Mouse (Mus musculus): ENCODE results near the gene P2rx6. TPM values are rescaled to one million over a fixed set of nuclear protein-coding genes. Genes with fewer than 3 reads are reported as not detected.
"Not testable (repeated sequence)": the region's sequence is repeated elsewhere in the genome, so short reads cannot be mapped to it uniquely, and the experiment has no call there.

Gene P2rx6
- total RNA-seq, 2 experiments from 2014 or later = 0.68 to 1.0 TPM

GRCm38 (mm10) chr16:17614740-17615139, 53.1 kb downstream of the P2rx6 start:
- intact Hi-C loops (cut with DNase I); H3K4me3 ChIP-seq; H3K27ac ChIP-seq; DNase-seq (ENCODE audit: extremely low spot score in 1 of 2, low spot score in 2 of 2): not testable (repeated sequence)
- peak; percentile 67 for TF ChIP-seq CTCF (IDR thresholded peaks at IDR 0.05)

DNA sequence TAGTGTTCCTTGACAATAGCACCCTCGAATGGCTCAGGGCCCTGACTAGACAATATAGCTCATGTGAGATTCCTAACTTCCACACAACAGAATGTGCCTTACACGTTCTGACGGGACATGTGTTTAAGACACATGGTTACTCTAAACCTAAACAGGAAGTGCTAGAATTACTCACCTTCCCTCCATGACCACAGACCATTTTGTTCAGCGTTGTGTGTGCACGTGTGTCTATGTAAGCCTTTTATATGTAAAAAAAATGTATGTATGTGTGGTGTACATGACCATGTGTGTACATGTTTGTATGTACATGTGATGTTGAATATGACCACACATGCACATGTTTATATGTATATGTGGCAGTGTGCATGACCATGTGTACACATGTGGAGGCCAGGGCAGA, 54.5 kb downstream of the P2rx6 start:
- TF ChIP-seq CTCF (IDR thresholded peaks at IDR 0.05) = no peak
- no peak overlapping the region for H3K27ac ChIP-seq
- intact Hi-C loops (cut with DNase I) = no loop called here
- DNase-seq (ENCODE audit: extremely low spot score in 1 of 2, low spot score in 2 of 2) = no peak
- H3K4me3 ChIP-seq = no peak overlapping the region

GRCm38 (mm10) chr16:17617922-17618565, 56.4 kb downstream of the P2rx6 start:
- no peak overlapping the region for H3K27ac ChIP-seq
- TF ChIP-seq CTCF (IDR thresholded peaks at IDR 0.05) = peak; percentile 73
- H3K4me3 ChIP-seq = no peak overlapping the region
- intact Hi-C loops (cut with DNase I) = loop anchor here (2.0 kb wide), 1 partner anchor 59 kb away; no protein-coding TSS in a partner anchor
- peak; percentile 38 to 62 for DNase-seq (ENCODE audit: extremely low spot score in 1 of 2, low spot score in 2 of 2)

DNA sequence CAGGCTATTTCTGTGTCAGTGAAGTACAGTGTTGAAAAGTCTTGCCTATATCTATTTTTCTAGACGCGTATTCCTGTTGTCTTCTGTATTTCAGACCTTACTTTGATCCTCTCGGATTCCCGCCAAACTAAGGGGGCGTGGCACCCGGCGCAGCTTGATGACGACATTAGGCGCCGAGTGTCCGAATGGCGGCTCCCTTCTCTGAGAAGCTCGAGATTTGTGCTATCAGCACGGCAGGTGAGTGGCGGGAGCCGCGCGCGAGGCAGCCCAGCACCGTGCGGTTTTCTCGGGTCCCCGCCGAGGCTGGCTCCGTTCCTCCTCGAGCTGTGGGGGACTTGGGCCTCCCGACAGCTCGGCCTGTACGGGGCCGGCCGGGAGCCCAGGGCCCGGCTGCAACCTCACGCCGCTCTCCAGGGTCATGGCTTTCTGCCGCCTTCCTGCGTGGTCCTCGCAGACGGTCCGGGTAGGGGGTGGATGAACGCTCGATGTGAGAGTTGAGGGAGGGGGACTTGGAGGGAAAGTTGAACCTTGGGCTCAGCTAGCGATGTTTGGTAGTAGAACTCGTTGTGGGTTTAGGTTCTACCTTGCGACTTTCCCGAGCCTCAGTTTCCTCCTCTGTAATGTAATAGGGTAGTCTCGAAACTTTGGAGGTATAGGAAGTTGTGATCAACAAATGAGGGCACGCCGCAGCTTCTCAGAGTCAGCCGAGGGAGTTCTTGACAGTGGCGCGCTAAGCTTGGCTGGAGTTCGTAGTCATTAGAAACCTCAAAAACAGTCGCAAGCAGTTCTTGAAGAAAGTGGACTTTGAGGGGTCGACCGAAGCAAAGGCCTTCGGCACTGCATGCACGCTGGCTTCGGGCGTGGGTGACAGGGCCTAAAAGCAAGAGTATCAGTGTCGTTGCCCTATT, 57.8 kb downstream of the P2rx6 start, which contains the start of gene Smpd4:
Gene Smpd4 (plus strand): TSS at position 157 of the 908 bp plus-strand sequence.
- intact Hi-C loops (cut with DNase I) = loop anchor here (2.0 to 5.0 kb wide), 2 partner anchors 61 to 212 kb away; partner anchors contain the start of genes Pi4ka and Snap29
- peak; percentile 87 to 95 for DNase-seq (ENCODE audit: extremely low spot score in 1 of 2, low spot score in 2 of 2)
- Histone ChIP-seq H3K4me3 (peak within 1 kb of the TSS; percentile 99), H3K27ac (peak within 1 kb of the TSS; percentile 74)
- no peak for TF ChIP-seq CTCF (IDR thresholded peaks at IDR 0.05)

GRCm38 (mm10) chr16:17621936-17622335, 60.3 kb downstream of the P2rx6 start:
- DNase-seq (ENCODE audit: extremely low spot score in 1 of 2, low spot score in 2 of 2) = no peak
- TF ChIP-seq CTCF (IDR thresholded peaks at IDR 0.05) = no peak
- intact Hi-C loops (cut with DNase I) = loop anchor here (5.0 kb wide), 1 partner anchor 215 kb away; the partner anchor contains the start of genes Pi4ka and Snap29
- no peak overlapping the region for H3K4me3 ChIP-seq
- no peak overlapping the region; the same call in 1 of the 2 replicates for H3K27ac ChIP-seq

DNA sequence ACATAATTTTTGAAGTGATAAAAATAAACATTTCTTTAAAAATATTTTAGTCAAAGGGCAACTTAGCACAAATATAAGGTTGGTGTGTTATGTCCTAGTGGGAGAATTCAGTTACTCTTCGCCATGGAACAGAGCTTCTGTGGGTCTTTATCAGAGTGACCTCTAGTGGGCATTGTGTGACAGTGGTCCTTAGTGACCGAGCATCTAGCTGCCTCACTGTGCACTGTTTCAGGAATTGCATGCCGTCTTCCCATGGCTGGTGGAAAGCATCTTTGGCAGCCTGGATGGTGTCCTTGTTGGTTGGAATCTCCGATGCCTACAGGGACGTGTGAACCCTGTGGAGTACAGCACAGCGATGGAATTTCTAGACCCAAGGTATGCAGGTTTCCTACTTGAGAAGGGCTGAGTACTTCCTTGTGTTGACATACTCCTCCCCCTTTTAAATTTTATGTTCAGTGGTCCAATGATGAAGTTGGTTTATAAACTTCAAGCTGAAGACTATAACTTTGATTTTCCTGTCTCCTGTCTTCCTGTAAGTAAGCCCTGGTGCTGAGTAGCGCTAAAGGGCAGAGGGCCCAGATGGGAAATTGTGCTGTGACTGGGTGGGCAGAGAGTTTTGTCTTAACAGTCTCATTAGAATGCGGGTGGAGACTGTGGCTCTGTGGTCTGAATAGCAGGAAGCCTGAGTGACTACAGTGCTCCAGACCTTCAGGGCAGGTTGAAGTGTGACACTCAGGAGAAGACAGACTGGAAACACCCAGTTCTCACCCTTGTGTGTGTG, 64.0 kb downstream of the P2rx6 start:
- TF ChIP-seq CTCF (IDR thresholded peaks at IDR 0.05) = peak; percentile 61
- intact Hi-C loops (cut with DNase I) = no loop called here
- Histone ChIP-seq H3K27ac (no peak overlapping the region), H3K4me3 (no peak overlapping the region)
- DNase-seq (ENCODE audit: extremely low spot score in 1 of 2, low spot score in 2 of 2) = no peak

- TF ChIP-seq CTCF (IDR thresholded peaks at IDR 0.05) = no peak
- no peak for DNase-seq (ENCODE audit: extremely low spot score in 1 of 2, low spot score in 2 of 2)
- Histone ChIP-seq H3K4me3 (no peak overlapping the region), H3K27ac (no peak overlapping the region)
- intact Hi-C loops (cut with DNase I) = no loop called here
Measured at GRCm38 (mm10) chr16:17626269-17626555, 64.5 kb downstream of the P2rx6 start.

Other genes starting within 250 kb of the P2rx6 start
- gene Serpind1, start 230.5 kb upstream of the P2rx6 start, total RNA-seq (2021) = 1 to 10 TPM; 1.8 to 2.8 TPM
- 10 to 100 TPM; 19.2 to 21.3 TPM for gene Snap29, start 155.9 kb upstream of the P2rx6 start, total RNA-seq (2021)
- gene Pi4ka, start 155.6 kb upstream of the P2rx6 start, total RNA-seq (2021) = 100 to 1,000 TPM; 343 to 370 TPM
- gene Crkl, start 109.9 kb upstream of the P2rx6 start, total RNA-seq (2021) = 10 to 100 TPM; 31.9 to 36.7 TPM
- gene Aifm3, start 72.3 kb upstream of the P2rx6 start, total RNA-seq (2021) = 100 to 1,000 TPM; 148 to 171 TPM
- gene Lztr1, start 53.2 kb upstream of the P2rx6 start, total RNA-seq (2021) = 100 to 1,000 TPM; 182 to 193 TPM
- gene Thap7, start 30.7 kb upstream of the P2rx6 start, total RNA-seq (2021) = 10 to 100 TPM; 42.3 to 43.1 TPM
- 1 to 10 TPM in 1 of 2 experiments, under 1 TPM in 1; 0.68 to 1.1 TPM for gene Lrrc74b, start 638 bp upstream of the P2rx6 start, total RNA-seq (2021)
- gene Slc7a4, start 21.3 kb downstream of the P2rx6 start, total RNA-seq (2021) = 10 to 100 TPM; 82.7 to 83.0 TPM
- gene Smpd4, start 57.5 kb downstream of the P2rx6 start, total RNA-seq (2021) = 10 to 100 TPM; 73.7 to 82.8 TPM
- gene Ccdc74a, start 84.6 kb downstream of the P2rx6 start, total RNA-seq (2021) = 10 to 100 TPM; 22.9 to 26.2 TPM
- 10 to 100 TPM; 76.9 to 83.4 TPM for gene Med15, start 171.0 kb downstream of the P2rx6 start, total RNA-seq (2021)
- 10 to 100 TPM; 84.9 to 86.0 TPM for gene Klhl22, start 197.7 kb downstream of the P2rx6 start, total RNA-seq (2021)
- 1 to 10 TPM; 2.8 to 5.9 TPM for gene Scarf2, start 235.4 kb downstream of the P2rx6 start, total RNA-seq (2021)